Mouse (Mus musculus): Measurements from ENCODE around the gene Atoh7. TPM values are rescaled to one million over a fixed set of nuclear protein-coding genes. Genes with fewer than 3 reads are reported as not detected.

Gene Atoh7
- total RNA-seq, 2 experiments from 2014 or later = not detected

DNA sequence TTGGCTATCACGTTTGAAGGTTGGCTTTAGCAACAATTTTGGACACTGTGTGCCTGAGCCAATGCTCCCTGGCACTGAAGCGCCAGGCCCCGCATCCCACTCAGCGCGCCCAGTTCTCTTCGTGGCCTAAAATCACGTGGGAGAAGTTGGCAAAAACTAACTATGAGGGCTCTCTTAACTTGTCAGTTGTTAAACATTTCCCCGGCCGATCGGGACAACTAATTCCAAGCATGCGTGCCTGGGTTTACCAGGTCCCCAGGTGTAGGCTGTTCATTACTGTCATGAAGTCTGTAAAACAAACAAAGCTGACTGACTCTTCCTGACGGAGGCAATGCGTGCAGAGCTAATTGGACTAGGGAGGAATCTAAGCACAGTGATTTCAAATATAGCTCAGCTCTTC, 43.2 kb downstream of the Atoh7 start:
- ATAC-seq (replicated peaks; ENCODE audit: poor library complexity) = no peak

Other genes starting within 250 kb of the Atoh7 start
- 12.1 and 17.9 TPM in 2 replicates for gene Tet1, start 190.7 kb upstream of the Atoh7 start, total RNA-seq (2015)
- 9.5 and 12.0 TPM in 2 replicates for gene Tet1, start 190.7 kb upstream of the Atoh7 start, total RNA-seq (2017)
- 19.3 and 21.0 TPM in 2 replicates for gene Slc25a16, start 179.0 kb upstream of the Atoh7 start, total RNA-seq (2015)
- 16.6 and 18.0 TPM in 2 replicates for gene Slc25a16, start 179.0 kb upstream of the Atoh7 start, total RNA-seq (2017)
- 42.7 and 47.7 TPM in 2 replicates for gene Dna2, start 152.6 kb upstream of the Atoh7 start, total RNA-seq (2015)
- gene Dna2, start 152.6 kb upstream of the Atoh7 start, total RNA-seq (2017) = 49.9 and 53.8 TPM in 2 replicates
- gene Rufy2, start 119.4 kb upstream of the Atoh7 start, total RNA-seq (2015) = 5.1 and 5.6 TPM in 2 replicates
- gene Rufy2, start 119.4 kb upstream of the Atoh7 start, total RNA-seq (2017) = 6.0 and 6.5 TPM in 2 replicates
- 20.2 and 28.5 TPM in 2 replicates for gene Hnrnph3, start 75.4 kb upstream of the Atoh7 start, total RNA-seq (2015)
- 23.9 and 51.9 TPM in 2 replicates for gene Hnrnph3, start 75.4 kb upstream of the Atoh7 start, total RNA-seq (2017)
- gene Pbld2, start 75.3 kb upstream of the Atoh7 start, total RNA-seq (2015) = 0.66 TPM in 1 of 2 replicates, not detected in the other
- gene Pbld2, start 75.3 kb upstream of the Atoh7 start, total RNA-seq (2017) = not detected in 2 replicates
- gene Pbld1, start 39.5 kb upstream of the Atoh7 start, total RNA-seq (2015) = 0.27 and 0.32 TPM in 2 replicates
- gene Pbld1, start 39.5 kb upstream of the Atoh7 start, total RNA-seq (2017) = 0.17 TPM in 1 of 2 replicates, not detected in the other
- gene Mypn, start 104.3 kb downstream of the Atoh7 start, total RNA-seq (2015) = not detected in 2 replicates
- gene Mypn, start 104.3 kb downstream of the Atoh7 start, total RNA-seq (2017) = not detected in 2 replicates
- 84.0 and 88.0 TPM in 2 replicates for gene Herc4, start 144.2 kb downstream of the Atoh7 start, total RNA-seq (2015)
- gene Herc4, start 144.2 kb downstream of the Atoh7 start, total RNA-seq (2017) = 56.3 and 59.2 TPM in 2 replicates